Mouse (Mus musculus) erythroblast, embryonic 14.5 days (primary cell): Measurements from ENCODE around the gene Zfp786. TPM values are rescaled to one million over a fixed set of nuclear protein-coding genes. Genes with fewer than 3 reads are reported as not detected.
A peak's percentile ranks its signal among the peaks of the same experiment; 100 is the strongest.
"Not testable (repeated sequence)": the region's sequence is repeated elsewhere in the genome, so short reads cannot be mapped to it uniquely, and the experiment has no call there.

Experiments
- H3K27me3 ChIP-seq: 2 replicates; pipeline ENCODE4 v1.6.1; 2012; ENCODE audit warnings: inconsistent platforms; ENCODE audit not compliant: control insufficient read depth
- H3K36me3 ChIP-seq: 2 replicates; pipeline ENCODE4 v1.6.1; 2012; ENCODE audit warnings: mild to moderate bottlenecking, inconsistent platforms; ENCODE audit not compliant: control insufficient read depth
- H3K4me1 ChIP-seq: 2 replicates; pipeline ENCODE4 v1.6.1; 2012; ENCODE audit warnings: inconsistent platforms; ENCODE audit not compliant: control insufficient read depth
- H3K4me3 ChIP-seq: replicated peaks from 2 replicates; pipeline ENCODE3; 2012; ENCODE audit warnings: moderate library complexity, mild to moderate bottlenecking, inconsistent platforms
- H3K9me3 ChIP-seq: 2 replicates; pipeline ENCODE4 v1.6.1; 2012; ENCODE audit warnings: low read length, inconsistent platforms, mixed read lengths; ENCODE audit not compliant: control insufficient read depth
- GATA1 ChIP-seq: IDR thresholded peaks from 2 replicates; pipeline ENCODE4 v1.6.1; 2012; ENCODE audit warnings: low read length, inconsistent platforms, mixed read lengths
- TAL1 ChIP-seq: IDR thresholded peaks from 3 replicates; pipeline ENCODE4 v1.6.1; 2012; ENCODE audit warnings: low read length, inconsistent platforms, mixed read lengths
- polyA plus RNA-seq: library from polyadenylated mRNA; stranded (reverse); fragments of >175 nt; gene quantifications from 2 replicates; pipeline ENCODE4 v1.2.3, GENCODE M21; 2012

Zfp786 gene
- polyA plus RNA-seq, 1 experiment: not detected

GRCm38 (mm10) chr6:47790745-47791144, 39.9 kb downstream of the Zfp786 start:
- Histone ChIP-seq H3K36me3 (peaks cover 8% of the 10 kb centered on the region), H3K4me1 (peaks cover 28% of the 10 kb centered on the region), H3K9me3 (no peaks in the 10 kb centered on the region), H3K4me3 (no peak overlapping the region), H3K27me3 (no peaks in the 10 kb centered on the region)
- no peak for TF ChIP-seq TAL1
- no peak for TF ChIP-seq GATA1

- no peak for TF ChIP-seq TAL1
- TF ChIP-seq GATA1: no peak
- Histone ChIP-seq H3K36me3 (no peaks in the 10 kb centered on the region), H3K4me1 (peaks cover 28% of the 10 kb centered on the region)
Observed at GRCm38 (mm10) chr6:47788821-47789220, 41.8 kb downstream of the Zfp786 start.

GRCm38 (mm10) chr6:47787941-47788736, 42.5 kb downstream of the Zfp786 start:
- TF ChIP-seq GATA1 (no peak), TAL1 (no peak)
- peaks cover 28% of the 10 kb centered on the region for H3K4me1 ChIP-seq
- H3K4me3 ChIP-seq: peak overlapping the region; percentile 72
- no peaks in the 10 kb centered on the region for H3K36me3 ChIP-seq
- no peaks in the 10 kb centered on the region for H3K9me3 ChIP-seq
- H3K27me3 ChIP-seq: no peaks in the 10 kb centered on the region

More at GRCm38 (mm10) chr6:47788821-47789220, 41.8 kb downstream of the Zfp786 start:
- Histone ChIP-seq H3K4me3 (peak overlapping the region; percentile 72), H3K27me3 (no peaks in the 10 kb centered on the region), H3K9me3 (no peaks in the 10 kb centered on the region)

GRCm38 (mm10) chr6:47784707-47785412, 45.8 kb downstream of the Zfp786 start:
- TF ChIP-seq GATA1 (no peak), TAL1 (no peak)
- H3K36me3 ChIP-seq: no peaks in the 10 kb centered on the region
- H3K27me3 ChIP-seq: no peaks in the 10 kb centered on the region

GRCm38 (mm10) chr6:47781091-47781968, 49.3 kb downstream of the Zfp786 start:
- Histone ChIP-seq H3K36me3 (no peaks in the 10 kb centered on the region), H3K4me3 (peak overlapping the region; percentile 76), H3K4me1 (peaks cover 30% of the 10 kb centered on the region), H3K9me3 (no peaks in the 10 kb centered on the region), H3K27me3 (peaks cover 2% of the 10 kb centered on the region; the same call in 1 of the 2 replicates)
- TF ChIP-seq GATA1: no peak

More at GRCm38 (mm10) chr6:47784707-47785412, 45.8 kb downstream of the Zfp786 start:
- H3K9me3 ChIP-seq: no peaks in the 10 kb centered on the region
- peaks cover 35% of the 10 kb centered on the region for H3K4me1 ChIP-seq
- no peak overlapping the region for H3K4me3 ChIP-seq

DNA sequence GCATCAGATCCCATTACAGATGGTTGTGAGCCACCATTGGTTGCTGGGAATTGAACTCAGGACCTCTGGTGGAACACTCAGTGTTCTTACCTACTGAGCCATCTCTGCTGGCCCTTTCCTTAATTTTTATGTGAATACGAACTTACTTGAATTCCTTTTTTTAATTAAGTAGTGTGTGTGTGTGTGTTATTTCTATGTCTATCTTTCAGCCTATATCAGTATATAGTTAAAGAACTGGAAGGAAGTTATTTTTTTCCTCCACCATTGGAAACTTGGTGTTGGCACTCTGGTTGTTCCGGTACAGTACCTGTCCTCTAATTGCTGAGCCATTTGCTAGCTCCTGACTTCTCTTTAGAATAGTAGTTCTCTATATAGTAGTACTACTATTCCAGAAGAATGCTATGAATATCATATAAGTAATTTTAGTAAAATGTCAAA, 50.1 kb downstream of the Zfp786 start:
- H3K9me3 ChIP-seq: no peaks in the 10 kb centered on the region
- no peaks in the 10 kb centered on the region for H3K36me3 ChIP-seq
- peaks cover 3% of the 10 kb centered on the region; the same call in 1 of the 2 replicates for H3K27me3 ChIP-seq
- TF ChIP-seq TAL1 (no peak), GATA1 (no peak)
- H3K4me1 ChIP-seq: peaks cover 32% of the 10 kb centered on the region
- H3K4me3 ChIP-seq: peak overlapping the region; percentile 76

DNA sequence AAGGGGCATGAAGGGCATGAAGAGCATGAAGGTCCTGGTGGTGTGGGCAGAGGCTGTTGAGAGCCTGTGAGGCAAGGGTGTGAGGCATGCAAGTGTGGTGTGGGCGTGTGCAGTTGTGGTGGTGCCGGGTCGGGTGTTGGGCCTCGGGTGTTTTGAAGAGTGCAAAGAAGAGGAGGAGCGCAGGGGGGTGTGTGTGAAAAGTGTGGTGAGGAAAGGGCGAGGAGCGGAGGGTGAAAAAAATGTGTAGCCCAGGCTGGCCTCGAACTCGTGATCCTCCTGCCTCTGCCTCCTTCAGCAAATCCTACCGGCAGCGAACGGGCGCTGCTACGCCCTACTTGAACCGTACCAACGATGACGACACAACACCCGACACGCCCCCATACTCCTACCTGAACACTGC, 58.9 kb downstream of the Zfp786 start:
- not testable (repeated sequence) for H3K36me3 ChIP-seq, H3K9me3 ChIP-seq, H3K27me3 ChIP-seq, H3K4me1 ChIP-seq
- peak overlapping the region; percentile 41 for H3K4me3 ChIP-seq

DNA sequence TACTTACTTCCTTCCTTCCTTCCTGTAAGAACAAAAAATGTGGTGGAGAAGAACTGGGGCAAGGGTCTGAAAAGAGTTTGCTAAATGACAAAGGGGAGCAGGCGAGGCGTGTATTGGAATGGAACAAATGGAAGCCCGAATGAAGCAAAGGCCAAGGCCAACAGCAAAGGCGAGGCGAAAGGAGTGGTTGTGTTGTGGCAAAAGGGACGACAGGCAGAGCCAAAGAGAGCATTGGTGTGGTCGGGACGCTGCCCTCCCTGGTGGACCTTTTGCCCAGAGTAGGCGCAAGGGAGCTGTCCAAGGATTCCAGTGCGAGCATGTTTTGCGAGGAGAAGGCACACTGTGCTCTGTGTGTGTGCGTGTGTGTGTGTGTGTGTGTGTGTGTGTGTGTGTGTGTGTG, 59.6 kb downstream of the Zfp786 start:
- H3K27me3 ChIP-seq, H3K4me1 ChIP-seq, H3K4me3 ChIP-seq, H3K36me3 ChIP-seq, H3K9me3 ChIP-seq: not testable (repeated sequence)

DNA sequence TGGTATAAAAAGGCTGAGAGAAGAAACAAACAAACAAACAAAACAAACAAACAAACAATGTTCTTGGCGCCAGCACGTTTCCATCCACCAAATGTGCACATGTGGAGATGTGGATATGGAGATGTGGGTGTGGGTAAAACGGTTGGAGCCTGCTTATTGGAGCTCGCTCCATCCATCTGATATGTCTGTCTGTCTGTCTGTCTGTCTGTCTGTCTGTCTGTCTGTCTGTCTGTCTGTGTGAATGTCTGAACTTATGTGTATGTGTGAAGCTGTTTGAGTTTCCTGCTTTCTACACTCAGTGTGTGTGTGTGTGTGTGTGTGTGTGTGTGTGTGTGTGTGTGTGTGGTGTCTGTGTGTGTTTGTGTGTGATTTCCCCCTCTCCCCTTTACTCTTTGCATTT, 60.8 kb downstream of the Zfp786 start:
- H3K4me3 ChIP-seq, H3K36me3 ChIP-seq, H3K9me3 ChIP-seq, H3K27me3 ChIP-seq, H3K4me1 ChIP-seq: not testable (repeated sequence)

Other genes starting within 250 kb of the Zfp786 start
- 2.1 and 3.7 TPM in 2 replicates for gene Ezh2, start 235.5 kb downstream of the Zfp786 start, polyA plus RNA-seq
- gene Pdia4, start 17.4 kb downstream of the Zfp786 start, polyA plus RNA-seq: 0.02 and 0.07 TPM in 2 replicates
- 0.04 and 0.06 TPM in 2 replicates for gene Zfp398, start 4.8 kb upstream of the Zfp786 start, polyA plus RNA-seq
- 0.32 and 0.48 TPM in 2 replicates for gene Zfp282, start 46.3 kb upstream of the Zfp786 start, polyA plus RNA-seq
- gene Zfp212, start 89.6 kb upstream of the Zfp786 start, polyA plus RNA-seq: 0.91 and 0.99 TPM in 2 replicates
- gene Zfp956, start 122.5 kb upstream of the Zfp786 start, polyA plus RNA-seq: 0.30 and 0.61 TPM in 2 replicates
- 0.81 and 0.94 TPM in 2 replicates for gene Zfp777, start 218.0 kb upstream of the Zfp786 start, polyA plus RNA-seq